ENCODE assay signal across 20 mouse cellular contexts in genomic region chr9:95125683-95126082, GRCm38 (mm10).
DNase-seq lines count a peak whose midpoint lies in the region; ATAC-seq lines count a peak whose summit lies in the region.
"Had no signal": no experiment of that assay in that cellular context is flagged by ENCODE, and none has a peak within 500 bp of the region (broad histone marks: within the 10 kb centered on the region; RNA-seq: fewer than 3 reads in every experiment).

No protein-coding gene starts in this region.

- H3K27ac ChIP-seq in embryonic facial prominence, embryonic 12.5 days, result 0 out of 2 replicates have a peak overlapping the region, but pooled peaks have one; percentile 47
- H3K27ac ChIP-seq in embryonic facial prominence, embryonic 15.5 days (replicated peaks), result peak overlapping the region; percentile 55
- H3K27ac ChIP-seq: forebrain, embryonic 15.5 days; heart, embryonic 13.5 days; hindbrain, embryonic 15.5 days had no signal

- H3K4me1 ChIP-seq in embryonic facial prominence, embryonic 12.5 days, result peaks cover 30% of the 10 kb centered on the region
- H3K4me1 ChIP-seq in embryonic facial prominence, embryonic 15.5 days, result peaks cover 28% of the 10 kb centered on the region

- no peak overlapping the region for H3K4me3 ChIP-seq in embryonic facial prominence, embryonic 12.5 days
- no peak overlapping the region for H3K4me3 ChIP-seq in embryonic facial prominence, embryonic 15.5 days (replicated peaks)
- H3K4me3 ChIP-seq: erythroblast, embryonic 14.5 days; forebrain, embryonic 15.5 days; heart, embryonic 13.5 days; hindbrain, embryonic 15.5 days had no signal

- H3K9ac ChIP-seq in embryonic facial prominence, embryonic 12.5 days, result no peak overlapping the region
- no peak overlapping the region for H3K9ac ChIP-seq in embryonic facial prominence, embryonic 15.5 days
- H3K9ac ChIP-seq: forebrain, embryonic 15.5 days; heart, embryonic 13.5 days; hindbrain, embryonic 15.5 days had no signal

- no peak for DNase-seq in frontal cortex, postnatal 36 days (ENCODE audit: low spot score in 2 of 2)
- no peak for DNase-seq in left cerebral cortex, postnatal 25 days (ENCODE audit: low spot score in 2 of 2)
- DNase-seq in cerebellum, postnatal 25 days, result no peak
- DNase-seq: adrenal gland, postnatal 14 days; cerebellum, adult 2 months; cerebellum, postnatal 14 days; gastrocnemius, postnatal 36 days; heart, adult 11 months; heart, postnatal 36 days had no signal

- intact Hi-C loops in left cerebral cortex, postnatal 25 days (cut with DNase I), result no loop called here

- 38% methylated on average over 1 of the region's 1 CpGs for WGBS in embryonic facial prominence, embryonic 12.5 days
- 37% methylated on average over 1 of the region's 1 CpGs for whole genome bisulfite sequencing in embryonic facial prominence, embryonic 15.5 days

- H3K9me3 ChIP-seq in embryonic facial prominence, embryonic 12.5 days, result no peaks in the 10 kb centered on the region
- no peaks in the 10 kb centered on the region for H3K9me3 ChIP-seq in embryonic facial prominence, embryonic 15.5 days (replicated peaks)
- H3K9me3 ChIP-seq: forebrain, embryonic 15.5 days; heart, embryonic 13.5 days; hindbrain, embryonic 15.5 days had no signal

- no peaks in the 10 kb centered on the region for H3K36me3 ChIP-seq in embryonic facial prominence, embryonic 12.5 days
- H3K36me3 ChIP-seq in embryonic facial prominence, embryonic 15.5 days, result no peaks in the 10 kb centered on the region
- H3K36me3 ChIP-seq: forebrain, embryonic 15.5 days; heart, embryonic 13.5 days; hindbrain, embryonic 15.5 days had no signal

- H3K27me3 ChIP-seq in embryonic facial prominence, embryonic 12.5 days, result no peaks in the 10 kb centered on the region
- H3K27me3 ChIP-seq in embryonic facial prominence, embryonic 15.5 days, result no peaks in the 10 kb centered on the region
- H3K27me3 ChIP-seq: CH12.LX; forebrain, embryonic 15.5 days; heart, embryonic 13.5 days; hindbrain, embryonic 15.5 days; Patski had no signal

- no peak overlapping the region for H3K4me2 ChIP-seq in embryonic facial prominence, embryonic 12.5 days (replicated peaks)
- H3K4me2 ChIP-seq in embryonic facial prominence, embryonic 15.5 days (replicated peaks), result no peak overlapping the region
- H3K4me2 ChIP-seq: forebrain, embryonic 15.5 days; heart, embryonic 13.5 days; hindbrain, embryonic 15.5 days had no signal

- ATAC-seq in frontal cortex, adult (ENCODE audit: low TSS enrichment), result peak; percentile 15; the same call in 1 of the 2 replicates
- ATAC-seq in embryonic facial prominence, embryonic 12.5 days (ENCODE audit: insufficient number of reproducible peaks, insufficient read depth, low FRiP score, low TSS enrichment), result peak; percentile 63; the same call in 1 of the 2 replicates
- ATAC-seq in embryonic facial prominence, embryonic 15.5 days (ENCODE audit: insufficient number of reproducible peaks, low FRiP score, low TSS enrichment, low read depth), result peak; percentile 83; the same call in 1 of the 2 replicates
- ATAC-seq: activated CD4-positive, CD25-positive, alpha-beta regulatory T cell, adult 4 months; forebrain, embryonic 15.5 days; intestine, embryonic 16.5 days; Patski had no signal

Comparison
In these comparisons a context has a peak if more than half of its experiments do, and no peak if none do; other contexts are left out.
1. ATAC-seq: peak in every context shown above with its lines; median percentile 83 in embryonic facial prominence, embryonic 15.5 days; 63 in embryonic facial prominence, embryonic 12.5 days; 15 in frontal cortex, adult.